Mouse (Mus musculus): ENCODE results near the gene Spag7. TPM values are rescaled to one million over a fixed set of nuclear protein-coding genes. Genes with fewer than 3 reads are reported as not detected.
A peak's percentile ranks its signal among the peaks of the same experiment; 100 is the strongest.

The Spag7 gene
- polyA plus RNA-seq, 1 experiment: 47.9 TPM

DNA sequence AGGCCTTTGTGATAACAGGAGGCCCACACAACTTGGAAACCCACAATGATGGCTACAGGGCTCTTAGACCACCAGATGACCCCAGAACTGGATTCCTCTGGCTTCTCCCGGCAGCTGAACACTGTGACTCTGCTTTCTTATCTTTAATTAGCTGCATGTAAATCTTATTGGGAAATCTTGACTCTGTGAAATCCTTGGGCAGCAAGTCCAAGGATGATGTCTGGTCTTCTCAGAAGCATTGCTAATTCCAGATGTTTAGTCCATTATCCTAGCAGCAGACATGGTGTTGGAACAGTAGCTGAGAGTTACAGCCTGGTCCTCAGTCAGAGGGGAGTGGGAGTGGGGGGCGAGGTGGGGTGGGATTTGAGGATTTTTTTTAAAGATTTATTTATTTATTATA, 40.8 kb downstream of the Spag7 start:
- Histone ChIP-seq H3K27ac (ENCODE audit: control insufficient read depth, insufficient read depth, low read depth, low read length) (no peak overlapping the region), H3K27me3 (ENCODE audit: control insufficient read depth, insufficient read depth, low read length) (no peaks in the 10 kb centered on the region), H3K36me3 (ENCODE audit: control insufficient read depth, insufficient read depth, low read length) (no peaks in the 10 kb centered on the region), H3K4me3 (ENCODE audit: control insufficient read depth, low read depth, low read length) (no peak overlapping the region), H3K4me1 (ENCODE audit: control insufficient read depth, insufficient read depth, low read length) (no peaks in the 10 kb centered on the region)
- TF ChIP-seq POLR2A (IDR thresholded peaks at IDR 0.05; ENCODE audit: control insufficient read depth, low read depth, low read length): no peak
- no peak for TF ChIP-seq CTCF (IDR thresholded peaks at IDR 0.05; ENCODE audit: control insufficient read depth, insufficient read depth, insufficient replicate concordance, low read depth, low read length)

DNA sequence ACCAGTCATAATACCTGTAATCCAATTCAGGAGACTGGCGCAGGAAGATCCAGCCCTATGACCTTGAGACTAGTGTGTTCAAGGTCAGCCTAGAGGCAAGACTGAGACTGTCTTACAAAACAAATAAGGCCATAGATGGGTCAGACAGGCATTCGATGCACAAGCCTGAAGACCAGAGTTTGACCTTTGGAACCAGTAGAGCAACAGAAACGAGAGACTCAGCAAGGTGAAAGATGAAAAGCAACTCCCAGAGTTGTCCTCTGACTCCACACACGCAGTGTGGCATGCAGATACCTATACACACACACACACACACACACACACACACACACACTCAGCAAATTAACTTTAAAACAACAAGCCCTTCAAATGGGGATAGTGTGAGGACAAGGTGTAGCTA, 42.3 kb downstream of the Spag7 start:
- Histone ChIP-seq H3K4me1 (ENCODE audit: control insufficient read depth, insufficient read depth, low read length) (no peaks in the 10 kb centered on the region), H3K27me3 (ENCODE audit: control insufficient read depth, insufficient read depth, low read length) (no peaks in the 10 kb centered on the region), H3K27ac (ENCODE audit: control insufficient read depth, insufficient read depth, low read depth, low read length) (no peak overlapping the region), H3K36me3 (ENCODE audit: control insufficient read depth, insufficient read depth, low read length) (no peaks in the 10 kb centered on the region), H3K4me3 (ENCODE audit: control insufficient read depth, low read depth, low read length) (no peak overlapping the region)
- TF ChIP-seq POLR2A (IDR thresholded peaks at IDR 0.05; ENCODE audit: control insufficient read depth, low read depth, low read length): no peak
- TF ChIP-seq CTCF (IDR thresholded peaks at IDR 0.05; ENCODE audit: control insufficient read depth, insufficient read depth, insufficient replicate concordance, low read depth, low read length): no peak

DNA sequence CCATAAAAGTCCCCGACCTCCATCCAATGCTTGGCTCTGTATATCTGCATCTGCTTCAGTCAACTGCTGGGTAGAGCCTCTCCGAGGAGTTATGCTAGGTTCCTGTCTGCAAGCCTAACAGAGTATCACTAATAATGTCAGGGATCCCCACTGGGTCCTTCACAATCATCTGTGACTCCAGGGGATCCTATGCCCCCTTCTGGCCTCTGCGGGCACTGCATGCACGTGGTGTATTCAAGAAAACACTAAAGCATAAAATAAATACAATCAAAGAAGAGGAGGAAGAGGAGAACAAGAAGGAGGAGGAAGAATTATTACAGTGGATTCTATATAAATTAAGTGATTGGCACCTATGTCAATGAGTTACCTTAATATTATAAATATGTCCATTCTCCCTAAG, 43.7 kb downstream of the Spag7 start:
- no peaks in the 10 kb centered on the region for H3K36me3 ChIP-seq (ENCODE audit: control insufficient read depth, insufficient read depth, low read length)
- no peak overlapping the region for H3K4me3 ChIP-seq (ENCODE audit: control insufficient read depth, low read depth, low read length)
- H3K27me3 ChIP-seq (ENCODE audit: control insufficient read depth, insufficient read depth, low read length): no peaks in the 10 kb centered on the region
- TF ChIP-seq POLR2A (IDR thresholded peaks at IDR 0.05; ENCODE audit: control insufficient read depth, low read depth, low read length): no peak
- TF ChIP-seq CTCF (IDR thresholded peaks at IDR 0.05; ENCODE audit: control insufficient read depth, insufficient read depth, insufficient replicate concordance, low read depth, low read length): peak; percentile 37; the same call in 1 of the 2 replicates
- H3K4me1 ChIP-seq (ENCODE audit: control insufficient read depth, insufficient read depth, low read length): no peaks in the 10 kb centered on the region
- H3K27ac ChIP-seq (ENCODE audit: control insufficient read depth, insufficient read depth, low read depth, low read length): no peak overlapping the region

GRCm38 (mm10) chr11:70623053-70623742, 46.0 kb downstream of the Spag7 start:
- Histone ChIP-seq H3K4me3 (ENCODE audit: control insufficient read depth, low read depth, low read length) (no peak overlapping the region), H3K4me1 (ENCODE audit: control insufficient read depth, insufficient read depth, low read length) (no peaks in the 10 kb centered on the region), H3K27ac (ENCODE audit: control insufficient read depth, insufficient read depth, low read depth, low read length) (no peak overlapping the region), H3K36me3 (ENCODE audit: control insufficient read depth, insufficient read depth, low read length) (no peaks in the 10 kb centered on the region), H3K27me3 (ENCODE audit: control insufficient read depth, insufficient read depth, low read length) (no peaks in the 10 kb centered on the region)
- TF ChIP-seq CTCF (IDR thresholded peaks at IDR 0.05; ENCODE audit: control insufficient read depth, insufficient read depth, insufficient replicate concordance, low read depth, low read length): peak; percentile 9; the same call in 1 of the 2 replicates
- no peak for TF ChIP-seq POLR2A (IDR thresholded peaks at IDR 0.05; ENCODE audit: control insufficient read depth, low read depth, low read length)

GRCm38 (mm10) chr11:70621972-70622814, 47.0 kb downstream of the Spag7 start:
- Histone ChIP-seq H3K27ac (ENCODE audit: control insufficient read depth, insufficient read depth, low read depth, low read length) (no peak overlapping the region), H3K36me3 (ENCODE audit: control insufficient read depth, insufficient read depth, low read length) (no peaks in the 10 kb centered on the region), H3K27me3 (ENCODE audit: control insufficient read depth, insufficient read depth, low read length) (no peaks in the 10 kb centered on the region), H3K4me3 (ENCODE audit: control insufficient read depth, low read depth, low read length) (no peak overlapping the region), H3K4me1 (ENCODE audit: control insufficient read depth, insufficient read depth, low read length) (peaks cover 2% of the 10 kb centered on the region; the same call in 1 of the 2 replicates)
- no peak for TF ChIP-seq POLR2A (IDR thresholded peaks at IDR 0.05; ENCODE audit: control insufficient read depth, low read depth, low read length)
- TF ChIP-seq CTCF (IDR thresholded peaks at IDR 0.05; ENCODE audit: control insufficient read depth, insufficient read depth, insufficient replicate concordance, low read depth, low read length): no peak

- no peak within 1 kb of the TSS for H3K27ac ChIP-seq (ENCODE audit: control insufficient read depth, insufficient read depth, low read depth, low read length)
- no peaks in the 10 kb centered on the region for H3K36me3 ChIP-seq (ENCODE audit: control insufficient read depth, insufficient read depth, low read length)
- peaks cover 16% of the 10 kb centered on the region for H3K4me1 ChIP-seq (ENCODE audit: control insufficient read depth, insufficient read depth, low read length)
- TF ChIP-seq POLR2A (IDR thresholded peaks at IDR 0.05; ENCODE audit: control insufficient read depth, low read depth, low read length) (no peak), CTCF (IDR thresholded peaks at IDR 0.05; ENCODE audit: control insufficient read depth, insufficient read depth, insufficient replicate concordance, low read depth, low read length) (no peak)
- H3K27me3 ChIP-seq (ENCODE audit: control insufficient read depth, insufficient read depth, low read length): no peaks in the 10 kb centered on the region
- H3K4me3 ChIP-seq (ENCODE audit: control insufficient read depth, low read depth, low read length): peak within 1 kb of the TSS; percentile 14
Observed at GRCm38 (mm10) chr11:70619101-70619500, 50.1 kb downstream of the Spag7 start, which contains the start of gene Chrne. Gene Chrne, minus strand, starts transcription at chr11:70619216.

DNA sequence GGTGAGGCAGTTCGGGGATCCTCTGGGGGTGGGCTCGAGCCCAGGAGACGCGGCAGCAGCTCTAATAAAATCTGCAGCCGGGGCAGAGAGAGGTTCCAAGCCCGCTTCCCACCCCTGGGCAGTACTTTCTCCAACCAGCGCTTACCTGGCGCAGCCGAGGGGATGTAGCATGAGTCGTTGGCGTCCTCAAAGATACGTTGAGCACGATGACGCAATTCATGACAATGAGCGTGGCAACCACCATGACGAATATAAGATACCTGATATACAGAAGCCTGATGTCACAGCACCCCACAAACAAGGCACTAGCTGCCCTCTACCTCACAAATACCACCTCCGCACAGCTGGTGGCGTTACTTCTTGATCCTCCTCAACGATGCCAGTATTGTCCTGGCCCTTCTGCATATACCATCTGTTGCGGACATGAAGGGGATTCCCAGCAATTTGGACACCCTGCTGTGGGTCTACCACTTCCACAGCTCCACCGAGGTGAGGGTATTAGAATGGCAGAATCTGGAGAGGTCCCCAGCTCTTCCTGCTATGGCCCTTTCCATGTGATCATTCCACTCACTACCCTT, 53.6 kb downstream of the Spag7 start, which contains the start of gene 4930544D05Rik:
Gene 4930544D05Rik (plus strand): TSS at position 333 of the 578 bp plus-strand sequence.
- Histone ChIP-seq H3K4me3 (ENCODE audit: control insufficient read depth, low read depth, low read length) (peak within 1 kb of the TSS; percentile 91), H3K36me3 (ENCODE audit: control insufficient read depth, insufficient read depth, low read length) (no peaks in the 10 kb centered on the region), H3K27ac (ENCODE audit: control insufficient read depth, insufficient read depth, low read depth, low read length) (peak within 1 kb of the TSS; percentile 26; the same call in 1 of the 2 replicates), H3K27me3 (ENCODE audit: control insufficient read depth, insufficient read depth, low read length) (no peaks in the 10 kb centered on the region), H3K4me1 (ENCODE audit: control insufficient read depth, insufficient read depth, low read length) (peaks cover 16% of the 10 kb centered on the region)
- TF ChIP-seq POLR2A (IDR thresholded peaks at IDR 0.05; ENCODE audit: control insufficient read depth, low read depth, low read length): peak; percentile 82; the same call in 1 of the 2 replicates
- no peak for TF ChIP-seq CTCF (IDR thresholded peaks at IDR 0.05; ENCODE audit: control insufficient read depth, insufficient read depth, insufficient replicate concordance, low read depth, low read length)
